Mouse (Mus musculus) gastrocnemius, postnatal 25 days (tissue): Measurements from ENCODE around the gene Glp2r. TPM values are rescaled to one million over a fixed set of nuclear protein-coding genes. Genes with fewer than 3 reads are reported as not detected.

Experiments used
- DNase-seq: peaks from one replicate; pipeline ENCODE4 v3.0.0; 2022
- long read RNA-seq, 2 experiments: library from polyadenylated mRNA; stranded (forward); transcript quantifications; one replicate each; pipeline ENCODE4 v2.0.0; 2021
- total RNA-seq, 2 experiments: library from RNA; stranded (reverse); gene quantifications; 1 replicate in 1 of 2; 2 replicates in 1 of 2; pipeline ENCODE4 v1.2.3; 2021

Gene Glp2r
- under 1 TPM; 0.19 to 0.51 TPM for total RNA-seq
- long read RNA-seq, experiment 1, partial matches to known transcripts: 0 of 27 reads
- long read RNA-seq, experiment 1, other reads (novel, unspliced or antisense): 27 of 27 reads
- long read RNA-seq, experiment 2, partial matches to known transcripts: 0 of 23 reads
- long read RNA-seq, experiment 2, other reads (novel, unspliced or antisense): 23 of 23 reads

- DNase-seq: no peak
Measured at GRCm38 (mm10) chr11:67771053-67771452, at the start of gene Glp2r. Gene Glp2r (minus strand): TSS chr11:67771153.

DNA sequence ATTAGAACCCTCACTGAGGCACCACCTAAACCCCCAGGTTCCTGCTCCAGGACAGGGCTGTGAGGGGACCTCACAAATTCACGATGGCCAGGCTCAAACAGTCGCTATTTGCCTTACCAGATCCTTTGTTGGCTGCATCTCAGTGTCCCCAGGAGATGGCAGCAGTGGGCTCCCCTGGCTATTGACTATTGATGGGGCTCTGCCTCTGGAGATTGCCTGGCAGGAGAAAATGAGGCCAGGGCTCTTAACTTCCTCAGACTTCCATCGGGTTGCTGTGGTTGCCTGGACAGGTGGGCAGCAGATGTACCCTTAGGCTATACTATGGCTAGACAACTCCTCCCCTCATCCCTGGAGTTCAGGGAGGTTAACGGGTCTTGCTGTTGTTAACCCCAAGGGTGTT lies 49.3 kb upstream of the Glp2r start:
- no peak for DNase-seq

- no peak for DNase-seq
Measured at GRCm38 (mm10) chr11:67819604-67820003, 48.7 kb upstream of the Glp2r start.

- DNase-seq: no peak
Measured at GRCm38 (mm10) chr11:67811535-67811934, 40.6 kb upstream of the Glp2r start.

DNA sequence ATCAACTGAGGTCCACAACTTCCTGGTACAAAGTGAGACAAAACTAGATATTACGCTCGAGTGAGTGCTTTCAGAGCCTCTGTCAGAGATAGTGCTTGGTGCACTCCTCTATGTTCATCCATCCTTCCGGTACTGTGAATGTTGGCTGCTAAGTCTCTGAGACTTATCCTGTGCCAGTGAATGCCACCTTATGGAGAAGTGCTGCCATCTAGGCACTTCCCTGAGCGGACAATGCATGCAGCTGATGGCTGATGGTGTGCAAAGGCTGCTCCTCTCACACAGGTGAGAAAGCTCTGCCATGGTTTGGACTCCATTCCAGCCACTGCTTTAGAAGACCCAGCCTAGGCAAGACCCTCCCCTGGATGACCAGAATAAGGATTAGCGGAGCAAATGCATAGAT lies 37.1 kb upstream of the Glp2r start:
- DNase-seq: no peak

DNA sequence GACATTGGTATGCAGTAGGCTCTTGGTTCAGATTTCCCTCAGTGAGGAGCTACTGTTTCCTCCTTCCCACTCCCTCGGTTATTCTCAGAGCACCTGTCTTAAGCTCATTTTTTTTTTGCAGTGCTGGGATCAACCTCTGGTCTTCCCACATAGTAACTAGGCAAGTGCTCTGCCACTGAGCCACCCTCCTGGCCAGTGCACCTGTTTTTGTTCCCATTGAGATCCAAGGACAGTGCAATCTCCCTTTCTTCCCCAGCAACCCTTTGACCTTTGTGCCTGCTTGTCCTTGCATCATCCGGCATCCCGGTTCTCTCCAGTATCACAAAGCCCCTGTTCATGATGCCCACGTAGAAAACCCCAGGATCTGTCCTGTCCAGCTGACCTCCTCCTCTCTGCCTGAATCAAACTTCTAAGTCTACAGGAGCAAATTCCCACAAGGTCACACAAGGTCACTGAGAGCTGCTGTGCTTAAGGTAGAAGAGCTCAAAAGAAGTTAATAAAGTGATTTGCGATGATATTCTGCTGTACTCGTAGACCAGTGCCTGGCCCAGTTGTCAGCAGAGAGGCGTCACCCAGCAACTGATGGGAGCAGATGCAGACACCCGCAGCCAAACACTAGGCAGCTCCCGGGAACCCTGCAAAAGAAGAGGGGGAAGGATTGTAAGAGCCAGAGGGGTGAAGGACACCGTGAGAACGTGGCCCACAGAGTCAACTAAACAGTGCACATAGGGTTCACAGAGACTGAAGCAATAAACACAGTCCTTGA lies 36.1 kb upstream of the Glp2r start:
- DNase-seq: no peak

- DNase-seq: no peak
Measured at GRCm38 (mm10) chr11:67805538-67805937, 34.6 kb upstream of the Glp2r start.

DNA sequence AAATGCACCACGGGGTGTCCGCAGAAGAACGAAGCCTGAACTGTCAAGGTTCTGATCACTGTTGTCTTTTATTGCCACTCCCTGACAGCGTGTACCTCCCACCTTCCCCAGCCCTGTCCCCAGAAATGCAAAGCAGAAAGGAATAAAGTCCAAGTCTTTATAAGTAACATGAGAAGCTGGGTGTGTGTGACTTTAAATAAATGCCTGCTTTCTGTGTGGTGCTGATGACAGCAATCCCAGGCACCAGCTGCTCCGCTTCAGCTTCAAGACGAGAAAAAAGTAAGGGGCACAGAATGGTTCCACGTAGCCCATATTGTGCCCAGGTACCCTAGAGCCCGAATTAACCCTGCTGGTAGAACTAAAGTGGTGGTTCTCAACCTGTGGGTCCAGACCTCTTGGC lies 30.2 kb upstream of the Glp2r start:
- DNase-seq: no peak

DNA sequence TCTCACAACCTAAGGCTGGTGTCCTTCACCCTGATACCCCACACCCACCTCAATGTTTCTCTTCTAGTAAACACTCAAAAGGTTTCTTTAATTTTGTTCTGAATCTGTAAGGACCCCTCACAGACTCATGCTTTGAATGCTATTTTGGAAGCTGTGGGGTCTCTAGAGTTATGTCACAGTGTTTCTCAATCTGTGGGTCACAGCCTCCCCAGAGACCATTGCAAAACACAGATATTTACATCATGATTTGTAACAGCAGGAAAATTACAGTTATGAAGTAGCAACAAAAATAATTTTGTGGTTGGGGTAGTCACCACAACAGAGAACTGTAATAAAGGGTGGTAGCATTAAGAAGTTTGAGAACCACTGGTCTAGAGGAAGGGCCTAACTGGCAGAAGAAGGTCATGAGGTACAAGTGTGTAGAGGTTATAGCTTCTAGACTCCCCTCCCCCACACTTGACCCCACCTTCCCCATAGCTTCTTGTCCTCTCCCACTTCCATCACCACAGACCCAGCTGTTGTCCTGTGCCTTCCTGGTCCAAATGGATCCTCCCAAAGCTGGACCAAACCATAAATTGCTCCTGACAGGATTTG lies 29.3 kb upstream of the Glp2r start:
- no peak for DNase-seq

DNA sequence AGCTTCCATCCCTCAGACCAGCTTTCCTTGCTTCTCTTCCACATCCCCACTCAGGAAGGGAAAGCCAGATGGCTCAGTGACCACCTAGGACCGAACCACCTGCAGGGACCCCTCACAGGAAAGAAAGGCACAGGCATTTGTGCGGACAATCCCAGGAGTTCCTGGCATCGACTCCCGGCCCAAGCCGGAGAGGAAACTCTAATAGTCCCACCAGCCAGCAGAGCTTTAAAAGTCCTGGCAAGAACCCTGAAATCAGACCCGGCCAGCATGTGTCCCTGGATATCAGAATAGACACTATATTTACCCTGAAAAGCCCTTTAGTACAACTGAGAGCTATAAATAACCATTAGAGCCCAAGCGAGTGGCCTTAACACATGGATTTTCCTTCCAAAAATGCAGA lies 27.0 kb upstream of the Glp2r start, which contains the start of gene Dhrs7c:
Dhrs7c (plus strand) TSS at position 257 of the 400 bp plus-strand sequence.
- peak; percentile 70 for DNase-seq

- DNase-seq: no peak
Measured at GRCm38 (mm10) chr11:67790182-67790581, 19.2 kb upstream of the Glp2r start.

DNA sequence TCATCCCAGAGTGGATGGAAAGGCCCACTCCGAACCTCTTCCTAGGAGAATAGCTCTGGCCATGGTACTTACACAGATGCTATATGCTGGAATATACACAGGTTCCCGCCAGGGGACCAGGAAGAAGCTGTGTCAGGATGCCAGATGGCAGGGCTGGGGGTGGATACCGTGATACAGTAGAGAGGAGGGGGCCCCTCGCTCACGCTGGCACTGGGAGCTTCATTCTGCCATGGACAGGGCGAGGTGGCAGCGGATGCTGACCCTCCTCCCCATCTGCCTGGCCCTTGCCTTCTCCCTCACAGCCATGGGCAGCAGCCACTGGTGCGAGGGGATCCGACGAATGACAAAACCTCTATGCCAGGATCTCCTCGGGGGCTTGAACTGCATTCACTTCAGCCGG lies 3.4 kb upstream of the Glp2r start, which contains the start of gene Gsg1l2:
Gsg1l2 (plus strand) TSS at position 230 of the 400 bp plus-strand sequence.
- DNase-seq: no peak

- no peak for DNase-seq
Measured at GRCm38 (mm10) chr11:67772577-67772976, 1.6 kb upstream of the Glp2r start.

- DNase-seq: no peak
Measured at GRCm38 (mm10) chr11:67771691-67772090, 738 bp upstream of the Glp2r start.

DNA sequence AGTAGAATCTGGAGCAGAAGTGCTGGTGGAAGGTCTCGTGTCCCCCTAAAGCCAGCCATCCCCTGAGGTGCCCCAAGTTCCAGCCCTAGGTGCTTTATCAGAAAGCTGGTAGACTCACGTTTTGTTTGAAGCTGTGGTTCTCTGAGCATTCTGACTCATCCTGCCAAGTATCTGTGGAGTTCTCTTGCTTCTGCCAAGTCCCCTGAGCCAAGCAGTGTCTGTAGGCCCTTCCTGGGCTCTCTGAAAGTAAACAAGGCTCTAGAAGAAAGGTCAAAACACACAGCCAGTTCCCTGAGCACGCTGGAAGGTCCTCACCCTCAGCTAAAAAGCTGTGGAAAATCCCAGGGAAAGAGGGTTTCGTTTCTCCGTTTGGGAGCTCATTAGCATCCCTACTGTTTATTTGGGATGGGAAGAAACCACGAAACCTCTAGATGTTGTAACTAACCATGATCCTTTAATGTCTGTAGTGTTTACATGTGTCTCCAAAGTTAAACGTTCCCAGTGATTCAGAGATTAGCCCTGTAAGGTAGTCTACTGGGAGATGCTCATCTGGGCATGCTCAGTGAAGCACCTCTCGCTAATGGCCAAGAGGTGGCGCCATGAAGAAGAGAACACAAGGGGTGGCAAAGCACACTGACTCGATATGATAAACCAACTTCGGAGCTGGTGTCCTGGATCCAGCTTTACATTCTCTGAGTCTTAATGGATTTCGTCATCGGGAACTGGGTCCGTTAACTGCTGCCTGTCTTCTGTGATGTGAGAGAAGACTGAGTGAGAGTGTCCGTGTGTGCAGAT lies 13.4 kb downstream of the Glp2r start:
- DNase-seq: peak; percentile 13

- no peak for DNase-seq
Measured at GRCm38 (mm10) chr11:67756287-67756686, 14.7 kb downstream of the Glp2r start.

DNA sequence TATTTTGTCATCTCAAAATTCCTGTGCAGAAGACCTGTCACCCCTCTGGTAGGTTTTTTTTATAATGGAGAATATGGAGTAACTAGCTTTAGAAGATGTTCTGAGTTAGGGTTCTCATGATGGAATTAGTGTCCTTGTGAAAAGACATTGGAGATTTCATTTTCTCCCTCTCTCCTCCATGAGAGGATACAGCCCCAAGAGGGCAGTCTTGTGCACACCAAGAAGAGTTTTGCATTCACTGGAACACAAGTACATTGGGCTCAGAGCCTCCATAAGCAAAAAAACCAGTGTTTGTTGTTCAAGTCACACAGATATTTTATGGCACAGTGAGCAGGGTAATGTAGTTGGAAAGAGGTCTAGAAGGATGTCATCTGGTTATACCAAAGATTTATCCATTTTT lies 29.4 kb downstream of the Glp2r start:
- no peak for DNase-seq

DNA sequence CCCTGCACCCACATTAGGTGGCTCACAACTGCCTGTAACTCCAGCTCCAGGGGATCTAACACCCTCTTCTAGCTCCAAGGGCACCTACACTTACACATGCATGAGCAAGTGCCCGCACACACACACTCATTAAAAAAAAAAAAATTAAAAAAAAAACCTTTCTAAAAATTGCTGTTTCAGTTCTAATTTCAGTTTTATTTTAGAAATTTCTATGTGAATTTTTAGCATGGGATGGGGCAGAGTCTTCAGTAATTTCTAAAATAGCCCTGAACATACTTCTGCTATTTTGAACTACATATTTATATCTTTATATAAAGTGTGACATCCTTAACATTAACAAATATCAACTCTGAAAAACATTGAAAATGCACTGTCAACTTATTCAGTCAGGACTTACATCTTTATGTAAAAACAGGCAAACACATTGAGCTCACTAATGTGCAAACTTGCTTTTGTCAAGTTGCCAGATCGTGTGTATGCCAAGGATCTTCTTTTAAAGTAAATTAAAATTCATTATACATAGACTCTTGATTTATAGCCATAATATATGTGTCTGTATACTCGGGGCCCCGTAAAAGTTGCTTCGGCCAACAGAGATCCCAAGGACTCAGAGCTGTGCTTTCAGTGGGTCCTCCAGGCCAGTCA lies 32.0 kb downstream of the Glp2r start:
- DNase-seq: no peak

GRCm38 (mm10) chr11:67738345-67738744 lies 32.6 kb downstream of the Glp2r start:
- DNase-seq: no peak

DNA sequence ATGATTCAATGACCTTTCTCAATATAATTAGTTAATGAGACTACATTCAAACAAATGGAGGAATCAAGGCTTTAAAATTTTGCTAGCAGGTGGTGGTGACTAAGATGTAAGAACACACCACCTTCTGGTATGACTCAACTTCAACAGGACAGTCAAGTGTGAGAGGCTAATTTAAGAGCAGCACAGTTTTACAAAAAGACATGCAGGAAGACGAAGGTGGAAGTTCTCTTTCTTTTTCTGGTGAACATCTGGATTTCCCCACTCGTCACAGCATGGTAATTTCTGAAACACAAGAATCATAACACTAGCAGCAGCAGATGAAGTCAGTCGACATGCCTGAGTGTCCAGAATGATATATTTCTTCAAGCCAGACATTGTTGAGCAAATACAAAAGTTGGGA lies 36.4 kb downstream of the Glp2r start:
- no peak for DNase-seq

DNA sequence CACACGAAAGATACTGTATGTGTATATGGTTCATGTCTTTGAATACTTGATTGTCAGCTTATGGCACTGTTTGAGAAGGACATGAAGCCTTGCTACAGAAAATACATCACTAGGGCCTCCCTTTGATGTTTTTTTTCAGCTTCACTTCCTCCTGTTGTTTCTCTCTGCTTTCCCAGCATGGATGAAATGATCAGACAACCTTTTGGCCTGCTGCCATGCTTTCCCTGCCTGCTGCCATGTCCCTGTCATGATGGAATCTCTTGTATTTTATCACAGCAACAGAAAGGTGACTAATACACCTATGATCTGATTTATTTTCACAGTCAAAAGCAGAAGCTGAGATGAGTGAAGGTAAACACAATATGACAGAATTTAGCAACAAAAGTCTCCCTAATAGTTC lies 37.2 kb downstream of the Glp2r start:
- no peak for DNase-seq

DNA sequence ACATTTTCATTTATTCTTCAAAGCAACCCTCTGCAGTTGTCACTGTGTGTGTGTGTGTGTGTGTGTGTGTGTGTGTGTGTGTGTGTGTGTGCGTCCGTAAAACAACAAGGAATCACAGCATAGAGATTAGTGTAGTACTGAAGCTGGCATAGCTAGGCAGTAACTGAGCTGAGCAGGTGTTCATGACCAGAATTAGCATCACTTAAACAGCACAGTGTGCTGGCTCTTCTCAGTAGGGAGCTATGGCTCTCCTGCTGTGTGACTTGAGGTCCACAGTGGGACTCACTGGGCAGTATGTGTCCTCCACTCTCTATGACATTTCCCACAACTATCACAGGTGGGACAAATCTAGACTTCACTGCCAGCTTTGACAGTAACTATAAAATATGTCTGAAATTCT lies 39.9 kb downstream of the Glp2r start:
- no peak for DNase-seq
